Mouse (Mus musculus) lung, postnatal 0 days (tissue): Measurements from ENCODE around the gene Cux1.

Experiments
- CTCF ChIP-seq: IDR thresholded peaks from 2 replicates; pipeline ENCODE4 v1.5.1; 2016; ENCODE audit warnings: antibody characterized with exemption, mild to moderate bottlenecking
- EP300 ChIP-seq: IDR thresholded peaks from 2 replicates; pipeline ENCODE4 v1.6.1; 2016; ENCODE audit warnings: antibody characterized with exemption, mild to moderate bottlenecking, control low read depth

DNA sequence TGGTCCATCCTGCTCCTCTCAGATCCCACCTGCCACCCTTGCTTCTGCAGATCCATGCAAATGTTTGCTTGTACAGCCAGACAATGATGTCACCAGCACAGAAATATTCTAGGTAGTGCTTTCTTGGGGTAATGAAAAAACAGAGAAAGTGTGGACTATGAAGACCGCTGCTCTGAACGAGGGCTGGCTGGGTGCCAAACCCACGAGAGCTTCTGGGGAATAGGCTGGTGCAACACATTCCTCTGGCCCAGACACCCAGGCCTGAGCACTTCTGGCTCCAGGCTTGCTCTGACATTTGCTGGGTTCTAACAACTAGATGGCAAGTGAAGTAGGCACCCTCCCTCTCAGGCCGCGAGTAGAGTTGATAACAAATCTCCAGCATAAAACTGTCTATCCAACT lies 11.6 kb downstream of the Cux1 start:
- TF ChIP-seq EP300 (peak; percentile 54; the same call in 1 of the 2 replicates), CTCF (no peak)
